Mouse (Mus musculus) 3134 (cell line): Measurements from ENCODE around the gene Hs2st1.

Experiments
- DNase-seq: peaks from one replicate; pipeline ENCODE4 v3.0.0-alpha.2; 2011; ENCODE audit warnings: low spot score; ENCODE audit not compliant: insufficient read length; ENCODE audit errors: extremely low read depth

The Hs2st1 gene

DNA sequence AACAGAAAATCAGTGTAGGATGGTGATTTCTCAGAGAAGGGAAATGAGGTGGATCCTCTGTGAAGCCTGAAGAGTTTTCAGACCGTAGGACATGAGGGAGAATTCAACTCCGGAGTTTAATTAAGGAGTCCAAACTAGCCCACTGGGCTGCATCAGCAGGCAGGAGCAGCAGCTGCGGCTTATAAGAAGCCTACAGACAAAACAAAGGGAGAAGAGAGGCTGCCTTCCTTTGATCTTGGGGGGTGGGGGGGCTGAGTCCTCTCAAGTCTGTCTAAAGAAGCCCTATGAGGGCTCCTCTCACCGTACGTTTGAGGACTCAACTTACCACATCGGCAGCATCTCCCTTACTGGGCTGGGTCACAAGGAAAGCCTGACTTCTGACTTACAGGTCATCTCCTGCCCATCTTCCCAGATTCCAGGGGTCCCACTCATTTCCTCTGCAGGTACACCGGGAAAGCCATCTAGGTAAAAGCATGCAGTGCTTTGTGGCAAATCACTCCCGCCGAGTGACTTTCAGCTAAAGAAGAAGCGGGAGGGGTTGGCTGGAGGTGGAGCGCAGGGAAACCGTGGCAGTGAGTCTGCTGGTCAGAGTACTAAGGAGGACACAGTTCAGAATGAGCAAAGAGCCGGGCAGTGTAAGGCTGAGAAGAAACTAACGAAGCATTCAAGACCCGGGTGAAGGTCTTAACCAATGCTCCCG is 13.2 kb downstream of the Hs2st1 start:
- no peak for DNase-seq

DNA sequence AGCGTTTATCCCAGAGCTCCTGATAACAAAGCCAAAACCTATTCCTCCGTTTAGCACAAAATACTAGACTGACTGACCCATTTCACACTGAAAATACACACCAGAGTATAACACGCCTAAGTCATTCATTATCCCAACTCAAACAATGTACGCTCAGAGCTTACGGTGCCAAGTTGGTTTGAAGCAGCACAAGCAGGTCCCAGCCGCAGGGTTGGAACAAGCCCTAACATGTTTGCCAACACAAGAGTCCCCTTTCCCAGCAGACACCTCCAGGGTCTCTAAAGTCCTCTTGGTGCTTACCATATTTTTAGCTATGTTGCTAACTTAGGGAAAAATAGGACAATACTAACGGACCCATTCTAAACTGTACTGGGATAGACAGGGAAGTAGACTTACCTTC is 14.8 kb downstream of the Hs2st1 start:
- no peak for DNase-seq

DNA sequence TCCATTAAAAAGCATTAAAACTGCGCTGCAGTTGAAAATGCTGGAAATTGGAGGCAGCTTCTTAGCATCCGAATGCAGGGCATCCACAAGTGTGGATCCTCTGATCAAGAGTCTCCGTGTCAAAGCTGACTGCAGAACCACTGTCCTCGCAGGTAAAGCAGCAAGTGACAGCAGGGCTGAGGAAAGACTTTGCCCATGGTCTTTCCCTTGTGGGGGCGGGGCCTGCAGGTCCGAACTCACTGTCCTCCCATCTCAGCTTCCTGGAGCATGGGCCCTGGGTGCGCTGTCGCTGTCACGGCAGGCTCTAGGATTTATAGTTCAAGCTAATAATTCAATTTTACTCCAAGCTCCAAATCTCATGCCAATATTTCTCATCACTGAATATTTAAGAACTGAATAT is 15.5 kb downstream of the Hs2st1 start:
- no peak for DNase-seq

DNA sequence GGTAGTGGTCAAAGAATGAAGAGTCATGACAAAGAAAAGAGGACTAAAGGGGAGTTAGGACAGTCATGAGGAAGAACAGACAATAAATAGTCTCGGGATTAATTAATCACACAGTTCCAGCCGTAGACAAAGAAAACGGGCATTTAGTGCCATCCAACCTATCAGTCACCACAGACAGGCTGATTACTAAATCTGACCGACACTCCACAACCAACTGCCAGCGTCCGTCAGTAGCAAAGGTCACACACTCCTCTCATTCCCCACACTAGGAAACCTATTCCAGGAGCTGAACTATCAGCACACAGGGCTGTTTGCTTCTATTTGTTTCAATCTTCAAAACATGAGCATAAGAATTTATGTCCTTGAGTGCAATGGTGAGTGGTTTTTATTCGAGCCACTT is 16.0 kb downstream of the Hs2st1 start:
- no peak for DNase-seq

DNA sequence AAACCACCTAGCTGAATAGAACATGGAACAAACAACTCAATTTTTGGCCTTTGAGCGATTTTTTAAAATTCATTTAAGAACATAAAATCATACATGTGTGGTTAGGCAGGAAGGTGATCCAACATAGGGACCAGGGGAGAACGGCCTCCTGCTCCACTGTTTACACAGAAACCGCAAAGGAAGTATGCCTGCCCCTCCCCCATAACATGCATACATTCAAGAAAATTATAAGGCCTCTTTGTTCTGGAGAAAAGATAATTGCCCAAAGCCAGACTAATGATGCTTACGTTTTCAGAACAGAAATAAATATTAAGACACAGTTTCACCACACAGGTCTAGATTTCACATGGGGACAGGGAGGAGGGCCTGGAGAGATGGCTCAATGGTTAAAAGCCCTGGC is 18.6 kb downstream of the Hs2st1 start:
- DNase-seq: no peak

DNA sequence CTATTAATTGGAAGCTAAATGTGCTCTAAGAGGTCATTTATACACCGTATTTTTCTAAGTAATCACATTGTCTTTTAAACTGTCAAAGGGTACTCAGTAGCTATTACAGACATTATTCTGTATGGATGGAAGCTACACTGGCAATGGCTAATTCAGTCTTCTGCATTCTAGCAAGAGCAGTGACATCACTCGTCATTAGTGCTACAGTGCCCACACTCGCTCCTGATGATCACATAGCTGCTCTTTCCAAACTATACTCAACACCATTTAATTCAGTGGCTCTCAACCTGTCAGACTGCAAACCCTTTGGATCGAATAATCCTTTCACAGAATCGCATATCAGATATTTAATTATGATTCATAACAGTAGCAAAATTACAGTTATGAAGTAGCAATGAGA is 19.3 kb downstream of the Hs2st1 start:
- DNase-seq: no peak

DNA sequence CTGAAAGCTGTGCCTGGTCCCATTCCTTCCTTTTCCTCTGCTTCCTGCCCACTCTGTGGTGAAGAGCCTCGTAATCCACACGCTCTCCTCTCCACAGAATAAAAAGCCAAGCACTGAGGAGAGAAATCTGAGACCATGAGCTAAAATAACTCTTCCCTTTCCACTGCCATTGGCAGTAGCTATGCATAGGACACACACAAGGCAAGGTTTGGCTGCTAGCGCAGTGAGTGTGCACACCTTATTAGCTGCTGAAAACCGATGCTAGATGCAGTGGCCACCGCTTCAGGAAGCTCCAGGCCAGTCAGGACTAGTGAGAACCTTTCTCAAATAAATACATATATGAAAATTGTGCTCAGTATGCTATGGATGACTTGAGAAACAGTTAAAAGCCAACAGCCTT is 19.9 kb downstream of the Hs2st1 start:
- DNase-seq: no peak

DNA sequence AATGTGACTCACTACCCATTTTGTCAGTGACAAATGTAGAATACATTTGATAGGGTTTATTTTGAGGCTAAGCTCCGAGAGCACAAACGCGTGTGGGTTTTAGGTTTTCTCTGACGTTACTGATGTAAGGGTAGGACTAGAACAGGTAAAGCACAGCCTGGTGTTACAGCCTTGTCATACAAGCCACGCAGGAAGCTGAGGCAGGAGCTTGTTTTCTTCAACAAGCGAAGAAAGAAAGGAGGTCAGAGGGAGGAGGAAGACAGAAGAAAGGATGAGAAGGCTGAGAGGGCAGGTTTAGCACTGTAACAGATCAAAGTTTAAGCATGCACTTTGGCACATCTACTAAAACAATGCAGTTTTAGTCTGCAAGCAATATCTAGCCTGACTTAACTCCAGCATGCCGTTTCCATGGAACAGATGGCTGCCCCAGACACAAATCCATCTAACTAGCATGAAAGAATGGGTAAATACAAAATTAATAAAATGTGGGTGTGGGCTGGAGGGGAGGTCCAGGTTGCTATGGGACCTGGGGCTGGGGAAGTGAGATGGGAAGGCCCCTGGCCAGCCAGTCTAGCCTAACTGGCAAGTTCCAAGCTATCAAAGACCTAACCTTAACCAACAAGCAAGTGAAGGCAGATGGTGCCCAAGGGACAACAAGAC is 21.7 kb downstream of the Hs2st1 start:
- no peak for DNase-seq

DNA sequence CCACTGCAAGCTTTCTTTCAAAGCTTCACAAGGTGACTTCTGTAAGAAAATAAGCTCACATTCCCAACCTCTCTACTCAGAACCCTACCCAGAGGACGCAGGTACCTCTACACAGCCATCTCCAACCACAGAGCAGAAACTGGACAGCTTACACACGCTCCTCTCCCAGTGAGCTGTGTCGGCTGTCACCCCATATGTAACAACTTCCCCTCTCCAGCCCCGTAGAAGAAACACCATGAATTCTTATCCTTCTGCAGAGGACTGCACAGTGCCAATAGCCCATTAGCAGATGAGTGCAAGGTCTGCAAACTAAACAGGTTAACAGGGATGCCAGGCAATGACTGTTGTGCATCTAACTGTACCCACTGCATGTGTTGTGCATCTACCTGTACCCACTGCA is 23.5 kb downstream of the Hs2st1 start:
- DNase-seq: no peak

DNA sequence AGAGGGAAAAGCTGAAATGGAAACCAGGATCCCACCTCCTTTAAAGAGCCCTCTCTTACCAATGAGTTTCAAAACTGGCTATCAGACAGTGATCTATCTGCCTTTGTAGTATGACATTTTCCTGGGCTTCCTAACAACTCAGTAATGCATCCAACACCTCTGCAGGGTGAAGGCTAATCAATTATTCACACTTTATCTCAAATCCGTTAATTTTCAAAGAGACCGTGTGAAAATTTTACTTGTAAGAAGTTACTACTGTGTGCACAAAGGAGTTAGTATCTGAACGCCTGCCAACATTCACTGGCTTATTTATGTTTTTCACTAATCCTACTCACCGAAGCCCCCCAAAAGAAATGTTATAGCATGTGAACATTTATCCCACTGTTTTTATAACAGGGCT is 24.1 kb downstream of the Hs2st1 start:
- DNase-seq: no peak

DNA sequence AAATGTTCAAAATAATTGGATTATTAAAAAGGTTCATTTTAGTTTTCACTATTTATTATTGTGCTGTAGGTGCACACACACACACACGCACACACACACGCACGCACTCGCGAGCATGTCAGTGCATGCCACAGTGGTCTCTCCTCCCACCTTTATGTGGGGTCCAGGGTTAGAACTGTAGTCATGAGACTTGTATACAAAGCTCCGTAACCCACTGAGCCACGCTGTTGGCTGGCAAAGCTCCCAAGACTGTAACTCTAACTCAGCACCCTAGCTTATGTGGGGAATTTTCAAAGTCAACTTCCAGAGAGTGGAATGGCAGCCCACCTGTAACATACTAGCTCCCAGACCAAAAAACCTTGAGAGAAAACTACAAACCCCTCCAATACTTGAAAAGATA is 24.8 kb downstream of the Hs2st1 start:
- no peak for DNase-seq

DNA sequence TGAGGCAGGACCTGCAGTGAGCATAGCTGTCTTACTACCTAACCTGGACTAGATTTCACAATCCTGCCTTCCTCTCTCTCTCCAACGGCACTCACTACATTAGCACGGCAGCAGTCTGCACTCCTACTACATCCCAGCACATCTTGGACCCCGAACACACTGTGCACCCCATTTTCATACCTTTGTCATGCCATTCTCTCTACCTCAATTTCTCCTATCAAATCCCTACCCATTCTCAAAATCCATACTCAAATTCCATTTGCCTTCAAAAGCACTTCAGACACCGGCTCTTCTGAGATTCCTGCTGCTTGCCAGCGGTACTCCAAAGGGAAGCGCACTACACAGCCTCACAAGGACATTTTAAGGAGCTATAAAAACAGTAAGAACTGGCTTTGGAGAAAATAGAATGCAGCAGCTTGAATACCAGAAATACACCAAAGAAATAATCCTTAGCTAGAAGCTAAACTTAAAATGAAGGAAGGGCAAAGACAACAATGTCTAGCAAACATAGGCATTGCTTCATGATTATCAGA is 28.0 kb downstream of the Hs2st1 start:
- no peak for DNase-seq

DNA sequence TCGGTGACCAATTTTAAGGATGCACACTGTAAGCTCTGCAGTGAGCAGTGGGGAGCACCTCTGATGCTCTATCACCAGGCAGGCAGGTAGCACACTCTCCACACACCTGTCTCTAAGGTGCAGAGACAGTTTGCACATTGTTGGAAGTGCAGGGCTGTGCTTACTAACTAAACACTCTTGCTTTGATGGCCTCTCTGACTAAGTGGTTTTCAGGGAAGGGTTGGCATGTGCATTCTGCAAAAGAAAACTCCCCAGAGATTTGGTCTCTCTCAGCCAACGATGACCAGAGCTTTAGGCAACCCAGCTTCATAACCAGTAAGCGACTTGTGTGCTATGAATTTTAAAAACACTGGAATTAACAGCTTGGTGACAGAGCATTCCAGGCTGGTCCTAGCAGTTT is 29.2 kb downstream of the Hs2st1 start:
- no peak for DNase-seq

DNA sequence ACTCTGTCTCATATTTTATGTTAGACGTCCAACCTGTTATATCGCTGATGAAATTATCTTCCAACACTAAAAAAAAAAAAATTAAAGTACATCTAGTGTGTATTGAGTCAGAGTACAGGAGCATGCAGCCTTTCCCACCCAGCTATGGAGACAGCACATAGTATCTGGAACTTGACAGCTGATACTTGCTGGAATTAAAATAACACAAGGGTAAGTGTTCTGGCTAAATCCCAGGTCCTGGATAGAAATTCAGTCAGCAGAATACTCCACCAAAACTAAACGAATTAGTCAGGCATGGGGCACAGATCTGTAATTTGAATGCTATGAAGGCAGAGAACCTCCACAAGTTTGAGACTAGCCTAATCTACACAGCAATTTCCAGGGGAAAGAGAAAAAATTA is 30.9 kb downstream of the Hs2st1 start:
- DNase-seq: no peak

DNA sequence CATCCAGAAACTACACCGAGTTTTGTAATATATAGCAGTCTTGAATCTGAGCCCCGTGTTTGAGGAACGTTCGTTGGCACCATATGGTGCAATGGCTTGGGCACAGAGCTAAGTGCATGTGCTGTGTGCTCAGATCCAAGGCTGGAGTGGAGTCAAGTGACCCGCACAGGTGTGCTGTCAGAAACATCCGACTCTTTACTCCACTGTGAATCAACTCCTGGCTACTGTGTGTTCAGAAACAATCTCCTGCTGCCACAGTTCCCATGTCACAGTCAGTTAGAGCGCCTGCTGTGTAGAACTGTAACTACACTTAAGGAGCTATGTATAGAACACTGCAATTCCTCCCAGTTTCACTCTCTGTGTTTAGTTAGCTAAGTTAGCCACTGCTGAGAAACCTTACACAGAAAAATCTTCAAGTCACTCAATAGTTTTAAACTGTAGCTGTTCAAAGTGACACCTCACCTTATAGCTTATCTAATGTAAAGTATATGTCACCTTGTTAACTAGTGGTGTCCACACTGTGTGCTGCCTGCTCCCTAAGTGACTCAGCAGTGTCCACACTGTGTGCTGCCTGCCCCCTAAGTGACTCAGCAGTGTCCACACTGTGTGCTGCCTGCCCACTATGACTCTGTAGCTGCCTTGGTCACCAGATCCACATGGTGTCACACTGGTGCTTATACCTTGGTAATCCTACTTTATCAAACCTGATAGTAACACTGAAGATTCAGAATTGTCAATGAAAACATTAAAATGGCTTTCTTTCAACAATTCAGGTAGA is 32.7 kb downstream of the Hs2st1 start:
- no peak for DNase-seq

DNA sequence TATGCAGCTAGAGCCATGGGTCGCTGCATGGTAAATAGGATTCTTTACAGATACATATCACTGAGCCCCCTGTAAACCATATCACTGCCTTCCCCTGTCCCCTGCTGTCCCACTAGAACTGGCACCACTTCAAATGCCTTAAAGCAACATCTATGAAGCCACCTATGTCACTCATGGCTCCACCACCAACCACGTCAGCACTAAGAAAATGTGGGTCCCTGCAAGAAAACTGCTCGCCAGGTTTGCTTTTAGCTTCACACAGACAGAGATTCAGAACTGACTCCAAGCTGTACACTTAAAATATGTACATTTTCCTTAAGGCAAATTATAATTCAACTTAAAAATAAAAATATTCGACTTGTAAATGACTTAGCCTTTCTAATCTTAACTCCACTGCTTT is 34.9 kb downstream of the Hs2st1 start:
- no peak for DNase-seq

DNA sequence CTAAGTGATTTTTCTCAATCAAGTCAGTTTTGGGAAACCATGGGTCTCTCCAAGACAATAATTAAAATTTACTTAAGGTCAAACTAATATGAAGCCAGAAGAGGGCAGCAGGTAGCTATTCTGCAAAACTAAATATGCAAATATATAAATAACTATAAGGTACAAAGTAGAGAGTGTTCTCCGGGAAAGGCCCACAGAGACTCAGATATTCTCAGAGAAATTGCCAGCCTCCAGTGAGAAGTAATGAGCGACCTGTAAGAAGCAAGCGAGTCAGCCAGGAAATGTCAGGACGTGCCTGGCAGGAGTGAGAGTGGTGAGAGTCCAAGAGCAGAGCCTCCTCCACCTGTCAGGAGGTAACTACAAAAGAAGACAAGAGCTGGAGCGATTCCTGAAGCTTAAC is 39.0 kb downstream of the Hs2st1 start:
- no peak for DNase-seq

DNA sequence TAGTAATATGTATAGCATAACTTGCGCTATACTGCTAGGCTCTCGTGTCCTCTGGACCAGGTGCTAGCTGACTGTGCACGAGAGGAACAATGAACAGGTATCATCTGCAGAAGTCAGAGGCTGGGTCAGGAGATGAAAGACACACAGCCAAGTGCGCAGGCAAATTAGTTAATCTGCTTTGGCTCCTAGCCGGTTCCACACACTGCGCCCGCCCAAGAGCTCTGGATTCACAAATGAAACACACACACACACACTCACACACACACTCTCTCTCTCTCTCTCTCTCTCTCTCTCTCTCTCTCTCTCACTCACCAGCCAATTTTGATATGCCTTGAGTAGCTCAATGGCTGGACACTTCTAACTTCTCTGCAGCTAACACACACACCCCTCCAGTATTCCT is 42.1 kb downstream of the Hs2st1 start:
- DNase-seq: no peak

DNA sequence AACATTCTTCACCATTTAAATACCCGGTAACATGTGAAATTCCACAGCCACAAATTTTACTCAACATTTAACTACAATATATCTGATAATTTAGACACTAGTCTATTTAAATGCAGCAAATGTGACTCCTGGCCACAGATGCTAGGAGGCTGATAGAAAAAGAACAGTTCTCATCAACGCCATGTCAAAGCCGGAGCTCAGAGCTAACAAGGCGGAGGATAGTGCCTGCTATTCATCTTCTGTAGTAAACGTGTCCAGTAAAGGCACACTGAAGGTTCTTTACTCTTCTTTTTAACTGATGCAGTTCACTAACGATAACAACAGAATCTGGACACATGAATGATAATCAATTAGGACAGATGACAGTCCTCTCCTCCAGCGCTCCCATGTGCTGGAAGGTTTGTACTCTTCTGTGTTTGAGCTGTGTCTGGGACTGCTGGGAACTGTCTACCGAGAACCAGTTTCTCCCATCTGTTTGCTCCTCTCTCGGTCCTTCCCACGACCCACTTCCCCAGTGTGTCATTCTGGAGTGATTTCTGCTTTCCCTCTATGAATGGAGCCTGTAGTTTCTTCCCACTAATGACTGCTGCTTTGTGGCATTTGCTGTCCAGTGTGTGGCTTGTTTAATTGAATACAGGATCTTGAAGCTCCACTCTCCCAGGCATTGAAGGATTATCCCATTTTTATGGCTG is 50.3 kb downstream of the Hs2st1 start:
- no peak for DNase-seq

DNA sequence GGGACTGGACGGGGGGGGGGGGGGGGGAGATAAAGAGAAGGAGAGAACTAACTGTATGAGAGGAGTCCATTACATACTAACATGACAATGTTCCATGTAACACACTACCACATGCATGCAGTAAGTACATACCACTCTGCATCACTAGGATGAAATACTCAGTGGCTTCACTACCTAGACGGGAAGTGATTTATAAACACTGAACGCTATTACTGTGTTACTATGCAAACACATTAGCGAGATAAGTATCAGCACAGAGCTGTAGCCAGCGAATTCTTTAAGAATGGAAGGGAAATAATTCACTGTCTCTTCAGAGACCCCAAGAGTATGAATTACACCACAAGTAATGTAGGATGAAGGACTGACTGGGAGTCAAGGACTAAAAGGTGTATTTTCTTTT is 51.1 kb downstream of the Hs2st1 start:
- no peak for DNase-seq

DNA sequence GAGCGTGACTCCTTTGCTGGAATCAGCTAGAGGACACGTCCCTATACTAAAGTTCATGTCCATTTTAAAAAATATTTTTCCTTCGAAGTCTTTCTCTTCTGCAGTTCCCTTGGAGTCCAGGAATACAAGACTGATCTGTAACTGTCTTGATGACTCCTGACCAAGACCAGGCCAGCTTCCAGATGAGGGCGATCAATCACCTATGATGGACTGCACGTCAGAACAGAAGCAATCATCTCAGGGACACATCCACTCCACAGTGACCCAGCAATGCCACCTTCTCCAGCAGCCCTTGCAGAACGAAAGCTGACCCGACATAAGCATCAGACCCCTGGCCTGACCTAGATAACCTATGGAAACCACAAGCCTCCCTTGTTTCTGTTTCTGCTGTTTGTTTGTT is 54.7 kb downstream of the Hs2st1 start:
- no peak for DNase-seq
